Mouse (Mus musculus) cortical plate, adult 2 months (tissue): Measurements from ENCODE around the gene Mat2a.
"Not testable (repeated sequence)": the region's sequence is repeated elsewhere in the genome, so short reads cannot be mapped to it uniquely, and the experiment has no call there.

Source experiments
- CTCF ChIP-seq: fragments of 200-500 bp; IDR thresholded peaks from 2 replicates; pipeline ENCODE4 v1.5.1; 2011; ENCODE audit warnings: mild to moderate bottlenecking, control low read depth, low read length; ENCODE audit not compliant: insufficient read depth; ENCODE audit errors: extremely low read depth
- POLR2A ChIP-seq: fragments of 200-500 bp; IDR thresholded peaks from 2 replicates; pipeline ENCODE4 v1.6.1; 2011; ENCODE audit warnings: mild to moderate bottlenecking, low read length, control low read depth; ENCODE audit not compliant: insufficient read depth; ENCODE audit errors: extremely low read depth

DNA sequence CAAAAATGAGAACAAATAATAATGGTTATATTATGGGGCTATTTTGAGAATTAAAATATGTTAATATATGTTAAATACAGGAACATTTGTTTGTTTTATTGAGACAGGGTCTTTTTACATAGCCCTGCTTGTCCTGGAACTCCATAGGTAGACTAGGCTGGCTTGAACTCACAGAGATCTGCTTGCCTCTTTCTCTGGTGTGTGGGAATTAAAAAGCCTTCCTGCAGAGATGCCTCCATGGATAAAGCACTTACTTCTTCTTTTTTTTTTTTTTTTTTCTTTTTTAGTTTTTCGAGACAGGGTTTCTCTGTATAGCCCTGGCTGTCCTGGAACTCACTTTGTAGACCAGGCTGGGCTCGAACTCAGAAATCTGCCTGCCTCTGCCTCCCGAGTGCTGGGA is 39.3 kb upstream of the Mat2a start:
- not testable (repeated sequence) for TF ChIP-seq CTCF, POLR2A
